Mouse (Mus musculus) T-cell, adult 66 days (primary cell): ENCODE data around the gene Tbx6. TPM values are rescaled to one million over a fixed set of nuclear protein-coding genes. Genes with fewer than 3 reads are reported as not detected.

Experiments
- total RNA-seq, 2 experiments: library from RNA; stranded (reverse); gene quantifications; 3 replicates in 1 of 2; 4 replicates in 1 of 2; pipeline ENCODE4 v1.2.4; 2023

Gene Tbx6
- 10 to 100 TPM; 11.6 to 13.5 TPM for total RNA-seq

DNA sequence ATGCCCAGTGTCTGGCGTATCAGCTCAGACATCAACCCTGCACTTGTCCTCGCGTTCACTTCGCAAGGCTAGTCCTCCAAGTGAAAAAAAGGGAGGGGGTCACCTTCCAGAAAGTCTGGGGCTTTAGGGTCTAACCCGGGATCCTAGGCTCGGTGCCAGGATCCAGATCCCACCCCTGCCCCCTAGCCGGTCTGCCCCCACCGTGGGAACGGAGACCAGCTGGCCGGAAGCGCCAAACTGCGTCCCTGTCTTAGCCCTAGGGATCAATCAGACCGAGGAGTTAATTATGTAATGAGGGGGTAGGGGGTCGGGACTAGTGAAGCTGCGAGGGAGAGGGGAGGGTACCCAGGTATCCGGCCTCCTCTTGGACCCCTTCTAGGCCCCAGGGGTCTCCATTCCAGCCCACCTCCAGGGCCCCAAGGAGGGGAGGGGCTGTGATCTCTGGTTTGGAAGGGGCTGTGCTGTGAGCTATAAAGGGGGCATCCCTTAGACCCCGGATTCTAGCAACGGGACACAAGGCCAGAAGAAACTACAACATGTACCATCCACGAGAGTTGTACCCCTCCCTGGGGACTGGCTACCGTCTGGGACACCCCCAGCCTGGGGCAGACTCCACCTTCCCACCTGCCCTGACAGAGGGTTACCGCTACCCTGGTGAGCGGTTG is at the start of gene Tbx6:
TSS of gene Tbx6 (plus strand) at position 513 of the 665 bp plus-strand sequence.

DNA sequence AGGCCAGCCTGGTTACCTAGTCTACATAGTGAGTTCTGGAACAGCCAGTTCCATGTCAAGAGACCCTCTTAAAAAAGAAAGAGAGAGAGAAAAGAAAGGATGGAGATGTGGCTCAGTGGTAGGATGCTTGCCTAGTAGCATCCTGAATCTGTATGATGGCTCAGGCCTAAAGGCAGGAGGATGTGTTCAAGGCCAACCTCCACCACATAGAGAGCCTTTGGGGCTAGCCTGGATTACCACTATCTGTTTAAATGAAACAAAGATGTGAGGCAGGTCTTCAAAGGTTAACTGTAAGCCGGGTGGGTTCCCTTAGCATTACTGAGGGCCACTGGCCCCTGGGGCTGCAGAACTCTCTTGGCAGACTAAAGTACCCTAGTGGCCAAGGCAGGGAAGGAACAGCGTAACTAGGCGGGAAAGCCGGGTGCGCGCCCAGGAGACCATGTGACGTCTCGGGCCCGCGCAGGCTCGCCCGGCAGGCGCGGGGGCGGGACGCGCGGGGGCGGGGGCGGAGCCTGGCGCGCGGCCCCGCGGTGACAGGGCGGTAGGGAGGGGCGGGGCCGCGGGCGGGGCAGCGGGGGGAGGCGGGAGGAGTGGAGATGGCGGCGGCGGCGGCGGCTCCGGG is 22.1 kb upstream of the Tbx6 start, which contains the start of gene Mapk3:
TSS of gene Mapk3 (plus strand) at position 552 of the 622 bp plus-strand sequence.

DNA sequence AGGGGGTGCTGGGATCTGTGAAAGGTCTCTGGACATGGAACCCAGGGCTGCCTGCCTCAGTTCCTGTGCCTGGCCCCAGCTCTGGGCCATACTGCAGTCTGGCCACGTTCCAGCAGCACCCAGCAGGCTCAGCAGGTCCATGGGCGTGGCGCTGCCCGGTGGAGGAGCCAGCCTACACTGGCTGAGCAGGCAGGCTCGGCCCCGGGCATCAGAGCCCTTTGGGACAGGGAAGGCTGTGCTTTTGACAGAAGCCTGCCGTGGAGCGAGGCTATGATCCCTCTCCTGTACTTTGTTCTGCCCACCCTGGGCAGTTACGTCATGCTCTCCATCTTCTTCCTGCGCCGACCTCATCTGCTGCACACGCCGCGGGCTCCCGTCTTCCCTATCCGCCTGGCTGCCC is 15.1 kb upstream of the Tbx6 start, which contains the start of gene Gdpd3:
TSS of gene Gdpd3 (plus strand) at position 134 of the 400 bp plus-strand sequence.

DNA sequence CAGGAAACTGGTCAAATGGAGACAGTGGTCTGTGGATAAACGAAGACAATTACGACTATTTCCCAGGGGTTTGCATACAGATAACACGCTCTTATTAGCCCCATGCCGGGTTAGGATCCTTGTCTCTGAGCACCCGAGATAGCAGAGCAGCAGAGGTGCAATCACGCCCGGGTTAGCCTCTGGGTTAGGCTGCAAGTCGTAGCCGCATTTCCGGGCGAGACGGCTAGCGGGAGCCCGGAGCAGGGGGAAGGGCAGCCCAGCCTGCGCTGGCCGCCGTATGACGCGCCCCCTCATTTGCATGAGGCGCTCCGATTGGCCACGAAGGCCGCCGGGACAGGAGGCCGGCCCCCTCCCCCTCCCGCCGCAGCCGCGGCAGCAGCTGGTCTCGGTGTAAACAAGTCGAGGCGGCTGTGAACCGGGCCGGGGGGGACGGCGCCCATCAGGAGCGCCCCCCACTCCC is 4.7 kb upstream of the Tbx6 start, which contains the start of gene Ypel3:
TSS of gene Ypel3 (plus strand) at position 358 of the 460 bp plus-strand sequence.

DNA sequence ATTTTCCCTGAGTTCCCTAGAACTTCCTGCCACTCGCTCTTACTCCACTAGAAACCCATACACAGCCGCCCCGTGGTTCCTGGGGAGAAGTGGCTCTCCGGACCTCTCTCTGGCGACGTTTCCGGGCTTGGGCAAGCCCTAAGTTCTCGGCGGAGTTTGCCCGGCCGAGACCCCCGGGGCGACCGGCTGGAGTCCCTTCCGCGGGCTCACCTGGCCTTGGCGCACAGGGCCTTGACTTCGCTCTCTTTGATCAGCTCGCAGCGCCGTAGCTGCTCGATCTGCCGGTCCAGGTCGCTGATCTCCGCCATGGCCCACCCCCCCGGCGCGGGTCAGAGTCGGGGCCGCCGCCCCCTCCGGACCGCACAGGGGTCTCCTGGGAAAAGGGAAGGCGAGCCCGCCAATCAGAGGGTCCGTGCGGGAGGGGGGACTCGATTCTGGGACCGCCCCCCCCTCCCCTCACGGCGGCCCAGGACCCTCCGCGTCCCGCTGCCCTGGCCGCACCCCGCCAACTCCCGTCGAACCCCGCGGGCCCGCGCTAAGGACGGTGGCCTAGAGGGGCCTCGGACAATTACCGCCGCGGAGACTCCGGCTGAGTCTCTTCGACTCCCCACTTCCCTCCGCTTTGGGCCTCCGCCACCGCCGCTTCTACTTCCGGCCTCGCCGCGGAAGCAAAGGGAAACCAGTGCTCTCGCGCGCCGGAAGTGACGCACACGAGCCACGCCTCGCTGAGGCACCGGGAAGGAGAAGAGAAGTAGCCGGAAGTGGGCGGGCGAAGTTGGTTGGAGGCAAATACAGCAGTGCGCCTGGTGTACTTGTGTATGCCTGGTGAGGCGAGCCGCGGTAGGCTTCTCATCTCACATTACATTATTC is 10.8 kb downstream of the Tbx6 start, which contains the start of gene Ppp4c:
TSS of gene Ppp4c (minus strand) at position 646 of the 870 bp plus-strand sequence.

DNA sequence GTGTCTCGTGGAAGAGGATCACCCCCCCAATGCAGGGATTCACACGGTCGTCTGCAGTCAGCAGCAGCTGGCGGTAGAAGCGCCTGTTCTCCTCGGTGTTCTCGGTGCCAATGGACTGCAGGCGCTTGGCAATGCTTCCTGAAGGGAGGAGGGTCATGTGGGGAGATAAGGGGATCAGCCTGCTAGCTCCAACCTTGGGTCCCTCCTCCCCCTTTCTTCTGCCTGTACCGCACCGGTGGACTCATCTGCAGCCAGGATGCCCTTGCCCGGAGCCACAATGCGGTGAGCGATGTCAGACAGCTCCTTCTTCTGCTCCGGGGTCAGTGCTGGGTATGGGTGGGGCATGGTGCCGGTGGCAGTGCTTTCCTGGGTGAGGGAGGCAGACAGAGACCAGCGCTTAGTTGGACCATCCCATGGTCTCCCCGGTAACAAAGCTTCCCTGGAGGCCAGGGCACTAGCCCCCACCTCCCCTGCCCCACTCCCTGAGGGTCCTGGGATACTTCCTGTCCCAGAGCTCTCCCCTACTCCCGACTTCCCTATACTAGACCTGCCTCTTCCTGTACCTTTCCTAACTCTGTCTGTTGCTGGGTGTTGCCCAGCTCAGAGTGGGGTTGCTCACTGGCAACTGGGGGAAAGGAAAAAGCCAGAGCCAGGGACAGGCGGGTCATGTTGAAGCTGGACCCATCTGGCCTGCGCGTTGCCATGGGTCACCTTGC is 16.3 kb downstream of the Tbx6 start, which contains the start of gene Fam57b:
TSS of gene Fam57b (plus strand) at position 258 of the 716 bp plus-strand sequence.

DNA sequence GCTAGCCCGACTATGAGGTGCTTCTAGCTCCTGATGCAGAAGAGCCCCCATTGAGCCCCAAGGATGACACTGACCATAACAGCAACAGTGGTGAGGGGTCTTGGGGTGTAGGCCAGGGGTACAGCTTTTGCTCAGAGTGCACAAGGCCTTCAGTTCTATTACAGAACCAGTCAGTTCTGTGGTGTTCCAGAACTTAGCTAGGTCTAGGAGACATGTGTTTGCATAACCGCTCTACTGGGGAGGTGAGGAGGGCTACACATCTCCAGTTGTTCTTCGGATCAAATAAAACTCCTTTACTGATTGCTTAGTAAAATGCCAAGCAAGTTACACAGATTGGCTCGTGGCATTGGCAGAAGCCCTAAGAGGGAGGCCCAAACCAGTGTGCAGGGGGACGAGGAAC is 50.3 kb downstream of the Tbx6 start, which contains the start of gene 4930451I11Rik:
TSS of gene 4930451I11Rik (minus strand) at position 101 of the 400 bp plus-strand sequence.

Other genes starting within 250 kb of the Tbx6 start
- 100 to 1,000 TPM; 138 to 142 TPM for gene Eif3c, start 215.1 kb upstream of the Tbx6 start, total RNA-seq
- gene Apobr, start 196.5 kb upstream of the Tbx6 start, total RNA-seq: 1 to 10 TPM; 8.0 to 8.8 TPM
- 100 to 1,000 TPM; 129 to 140 TPM for gene Cln3, start 195.7 kb upstream of the Tbx6 start, total RNA-seq
- not detected for gene Il27, start 186.5 kb upstream of the Tbx6 start, total RNA-seq
- not detected for gene Nupr1, start 150.6 kb upstream of the Tbx6 start, total RNA-seq
- gene Sgf29, start 132.2 kb upstream of the Tbx6 start, total RNA-seq: 10 to 100 TPM; 71.8 to 85.5 TPM
- 1 to 10 TPM in 1 of 2 experiments, not detected in 1; 1.3 TPM for gene Sult1a1, start 105.1 kb upstream of the Tbx6 start, total RNA-seq
- gene Bola2, start 86.1 kb upstream of the Tbx6 start, total RNA-seq: 100 to 1,000 TPM; 171 to 175 TPM
- gene Slx1b, start 85.7 kb upstream of the Tbx6 start, total RNA-seq: 10 to 100 TPM; 15.6 to 17.2 TPM
- 1,000 to 10,000 TPM; 1,416 to 1,422 TPM for gene Coro1a, start 73.7 kb upstream of the Tbx6 start, total RNA-seq
- gene Mapk3, start 21.9 kb upstream of the Tbx6 start, total RNA-seq: 10 to 100 TPM; 37.3 to 45.5 TPM
- gene Gdpd3, start 15.1 kb upstream of the Tbx6 start, total RNA-seq: 1 to 10 TPM; 3.6 to 4.4 TPM
- 100 to 1,000 TPM; 240 to 256 TPM for gene Ypel3, start 4.5 kb upstream of the Tbx6 start, total RNA-seq
- 100 to 1,000 TPM; 229 to 235 TPM for gene Ppp4c, start 11.0 kb downstream of the Tbx6 start, total RNA-seq
- not detected for gene Fam57b, start 16.2 kb downstream of the Tbx6 start, total RNA-seq
- gene 4930451I11Rik, start 50.2 kb downstream of the Tbx6 start, total RNA-seq: not detected
- not detected for gene Doc2a, start 65.9 kb downstream of the Tbx6 start, total RNA-seq
- gene Hirip3, start 80.5 kb downstream of the Tbx6 start, total RNA-seq: 10 to 100 TPM; 22.0 to 25.4 TPM
- gene Ino80e, start 80.9 kb downstream of the Tbx6 start, total RNA-seq: 10 to 100 TPM; 68.2 to 83.5 TPM
- 100 to 1,000 TPM in 1 of 2 experiments, 10 to 100 TPM in 1; 91.4 to 105 TPM for gene Taok2, start 103.2 kb downstream of the Tbx6 start, total RNA-seq
- 10 to 100 TPM; 27.4 to 28.3 TPM for gene Tmem219, start 141.4 kb downstream of the Tbx6 start, total RNA-seq
- gene Kctd13, start 147.4 kb downstream of the Tbx6 start, total RNA-seq: 10 to 100 TPM; 33.0 to 38.9 TPM
- not detected for gene Asphd1, start 168.1 kb downstream of the Tbx6 start, total RNA-seq
- gene Sez6l2, start 169.1 kb downstream of the Tbx6 start, total RNA-seq: 10 to 100 TPM in 1 of 2 experiments, 1 to 10 TPM in 1; 9.7 to 10.1 TPM
- 100 to 1,000 TPM; 159 to 167 TPM for gene Cdipt, start 194.4 kb downstream of the Tbx6 start, total RNA-seq
- gene Cdiptos, start 194.6 kb downstream of the Tbx6 start, total RNA-seq: not detected
- gene Mvp, start 233.1 kb downstream of the Tbx6 start, total RNA-seq: 10 to 100 TPM; 30.2 to 36.9 TPM
- gene Pagr1b, start 235.0 kb downstream of the Tbx6 start, total RNA-seq: 1 to 10 TPM; 3.6 to 4.6 TPM
- gene Pagr1a, start 235.9 kb downstream of the Tbx6 start, total RNA-seq: 10 to 100 TPM; 24.7 to 40.0 TPM
- 10 to 100 TPM; 20.9 to 36.5 TPM for gene Gm42742, start 239.6 kb downstream of the Tbx6 start, total RNA-seq
- 1 to 10 TPM; 5.0 to 7.0 TPM for gene Prrt2, start 239.7 kb downstream of the Tbx6 start, total RNA-seq
- 100 to 1,000 TPM; 237 to 238 TPM for gene Maz, start 245.6 kb downstream of the Tbx6 start, total RNA-seq